Mouse (Mus musculus): ENCODE data around the gene Acbd3. TPM values are rescaled to one million over a fixed set of nuclear protein-coding genes. Genes with fewer than 3 reads are reported as not detected.
A peak's percentile ranks its signal among the peaks of the same experiment; 100 is the strongest.

The Acbd3 gene
- polyA plus RNA-seq, 1 experiment from 2014 or later = 22.4 TPM

GRCm38 (mm10) chr1:180775849-180776493 is 50.1 kb downstream of the Acbd3 start:
- 0 out of 2 replicates have a peak overlapping the region, but pooled peaks have one; percentile 2 for H3K9ac ChIP-seq (ENCODE audit: low read depth, low read length)
- H3K27me3 ChIP-seq (ENCODE audit: control insufficient read depth, insufficient read depth, low read depth, low read length) = no peaks in the 10 kb centered on the region
- no peaks in the 10 kb centered on the region for H3K36me3 ChIP-seq (ENCODE audit: control insufficient read depth, insufficient read depth, low read length)
- ATAC-seq = no peak
- H3K27ac ChIP-seq (ENCODE audit: low read length) = no peak overlapping the region
- H3K4me2 ChIP-seq (ENCODE audit: low read length) = no peak overlapping the region
- H3K4me1 ChIP-seq (ENCODE audit: control insufficient read depth, insufficient read depth, low read length) = peaks cover 6% of the 10 kb centered on the region
- 46% methylated on average over 6 of the region's 6 CpGs for WGBS
- H3K4me3 ChIP-seq (ENCODE audit: low read depth, low read length) = no peak overlapping the region
- H3K9me3 ChIP-seq (replicated peaks; ENCODE audit: control insufficient read depth, low read length, poor library complexity, severe bottlenecking) = no peaks in the 10 kb centered on the region

- Histone ChIP-seq H3K27ac (ENCODE audit: low read length) (no peak overlapping the region), H3K9me3 (replicated peaks; ENCODE audit: control insufficient read depth, low read length, poor library complexity, severe bottlenecking) (no peaks in the 10 kb centered on the region), H3K36me3 (ENCODE audit: control insufficient read depth, insufficient read depth, low read length) (no peaks in the 10 kb centered on the region), H3K4me3 (ENCODE audit: low read depth, low read length) (no peak overlapping the region), H3K27me3 (ENCODE audit: control insufficient read depth, insufficient read depth, low read depth, low read length) (no peaks in the 10 kb centered on the region), H3K4me1 (ENCODE audit: control insufficient read depth, insufficient read depth, low read length) (peaks cover 6% of the 10 kb centered on the region), H3K9ac (ENCODE audit: low read depth, low read length) (0 out of 2 replicates have a peak overlapping the region, but pooled peaks have one; percentile 2), H3K4me2 (ENCODE audit: low read length) (no peak overlapping the region)
- WGBS = 81% methylated on average over 6 of the region's 6 CpGs
- ATAC-seq = no peak
These were observed 50.7 kb downstream of the Acbd3 start for GRCm38 (mm10) chr1:180776494-180776893.

- no peaks in the 10 kb centered on the region for H3K27me3 ChIP-seq (ENCODE audit: control insufficient read depth, insufficient read depth, low read depth, low read length)
- peak; percentile 41; the same call in 1 of the 2 replicates for ATAC-seq
- H3K9ac ChIP-seq (ENCODE audit: low read depth, low read length) = peak overlapping the region; percentile 83
- peak overlapping the region; percentile 98 for H3K4me2 ChIP-seq (ENCODE audit: low read length)
- H3K27ac ChIP-seq (ENCODE audit: low read length) = peak overlapping the region; percentile 86
- H3K36me3 ChIP-seq (ENCODE audit: control insufficient read depth, insufficient read depth, low read length) = no peaks in the 10 kb centered on the region
- H3K9me3 ChIP-seq (replicated peaks; ENCODE audit: control insufficient read depth, low read length, poor library complexity, severe bottlenecking) = no peaks in the 10 kb centered on the region
- 8% methylated on average over 10 of the region's 10 CpGs for WGBS
- H3K4me3 ChIP-seq (ENCODE audit: low read depth, low read length) = peak overlapping the region; percentile 74
- H3K4me1 ChIP-seq (ENCODE audit: control insufficient read depth, insufficient read depth, low read length) = peaks cover 6% of the 10 kb centered on the region
These were observed 51.4 kb downstream of the Acbd3 start for GRCm38 (mm10) chr1:180777289-180777659.

GRCm38 (mm10) chr1:180777660-180778402 is 52.0 kb downstream of the Acbd3 start:
- WGBS = under 1% methylated on average over 56 of the region's 56 CpGs
- peaks cover 6% of the 10 kb centered on the region for H3K4me1 ChIP-seq (ENCODE audit: control insufficient read depth, insufficient read depth, low read length)
- no peaks in the 10 kb centered on the region for H3K27me3 ChIP-seq (ENCODE audit: control insufficient read depth, insufficient read depth, low read depth, low read length)
- H3K27ac ChIP-seq (ENCODE audit: low read length) = peak overlapping the region; percentile 86
- peak; percentile 89 for ATAC-seq
- H3K4me3 ChIP-seq (ENCODE audit: low read depth, low read length) = peak overlapping the region; percentile 74
- H3K4me2 ChIP-seq (ENCODE audit: low read length) = peak overlapping the region; percentile 98
- H3K9me3 ChIP-seq (replicated peaks; ENCODE audit: control insufficient read depth, low read length, poor library complexity, severe bottlenecking) = no peaks in the 10 kb centered on the region
- H3K9ac ChIP-seq (ENCODE audit: low read depth, low read length) = peak overlapping the region; percentile 83
- H3K36me3 ChIP-seq (ENCODE audit: control insufficient read depth, insufficient read depth, low read length) = no peaks in the 10 kb centered on the region

GRCm38 (mm10) chr1:180778403-180778754 is 52.5 kb downstream of the Acbd3 start:
- no peaks in the 10 kb centered on the region for H3K27me3 ChIP-seq (ENCODE audit: control insufficient read depth, insufficient read depth, low read depth, low read length)
- H3K4me2 ChIP-seq (ENCODE audit: low read length) = peak overlapping the region; percentile 98
- H3K36me3 ChIP-seq (ENCODE audit: control insufficient read depth, insufficient read depth, low read length) = no peaks in the 10 kb centered on the region
- H3K4me3 ChIP-seq (ENCODE audit: low read depth, low read length) = peak overlapping the region; percentile 74
- ATAC-seq = peak; percentile 44
- H3K9ac ChIP-seq (ENCODE audit: low read depth, low read length) = peak overlapping the region; percentile 83
- no peaks in the 10 kb centered on the region for H3K9me3 ChIP-seq (replicated peaks; ENCODE audit: control insufficient read depth, low read length, poor library complexity, severe bottlenecking)
- under 1% methylated on average over 13 of the region's 13 CpGs for WGBS
- peak overlapping the region; percentile 86; the same call in 1 of the 2 replicates for H3K27ac ChIP-seq (ENCODE audit: low read length)
- peaks cover 6% of the 10 kb centered on the region for H3K4me1 ChIP-seq (ENCODE audit: control insufficient read depth, insufficient read depth, low read length)

- Histone ChIP-seq H3K27me3 (ENCODE audit: control insufficient read depth, insufficient read depth, low read depth, low read length) (no peaks in the 10 kb centered on the region), H3K4me2 (ENCODE audit: low read length) (no peak overlapping the region), H3K4me3 (ENCODE audit: low read depth, low read length) (no peak overlapping the region), H3K27ac (ENCODE audit: low read length) (no peak overlapping the region), H3K9me3 (replicated peaks; ENCODE audit: control insufficient read depth, low read length, poor library complexity, severe bottlenecking) (no peaks in the 10 kb centered on the region), H3K36me3 (ENCODE audit: control insufficient read depth, insufficient read depth, low read length) (no peaks in the 10 kb centered on the region), H3K4me1 (ENCODE audit: control insufficient read depth, insufficient read depth, low read length) (peaks cover 6% of the 10 kb centered on the region), H3K9ac (ENCODE audit: low read depth, low read length) (no peak overlapping the region)
- ATAC-seq = no peak
- 85% methylated on average over 10 of the region's 10 CpGs for WGBS
These were observed 53.1 kb downstream of the Acbd3 start for GRCm38 (mm10) chr1:180778941-180779340.

GRCm38 (mm10) chr1:180780291-180780690 is 54.4 kb downstream of the Acbd3 start:
- Histone ChIP-seq H3K27me3 (ENCODE audit: control insufficient read depth, insufficient read depth, low read depth, low read length) (no peaks in the 10 kb centered on the region), H3K9ac (ENCODE audit: low read depth, low read length) (no peak overlapping the region), H3K9me3 (replicated peaks; ENCODE audit: control insufficient read depth, low read length, poor library complexity, severe bottlenecking) (no peaks in the 10 kb centered on the region), H3K4me1 (ENCODE audit: control insufficient read depth, insufficient read depth, low read length) (peaks cover 6% of the 10 kb centered on the region), H3K36me3 (ENCODE audit: control insufficient read depth, insufficient read depth, low read length) (no peaks in the 10 kb centered on the region), H3K4me2 (ENCODE audit: low read length) (no peak overlapping the region), H3K27ac (ENCODE audit: low read length) (no peak overlapping the region), H3K4me3 (ENCODE audit: low read depth, low read length) (no peak overlapping the region)
- WGBS = 90% methylated on average over 8 of the region's 8 CpGs
- ATAC-seq = no peak

GRCm38 (mm10) chr1:180781250-180781649 is 55.4 kb downstream of the Acbd3 start:
- no peak overlapping the region for H3K27ac ChIP-seq (ENCODE audit: low read length)
- no peak overlapping the region for H3K4me2 ChIP-seq (ENCODE audit: low read length)
- WGBS = 89% methylated on average over 5 of the region's 5 CpGs
- H3K4me1 ChIP-seq (ENCODE audit: control insufficient read depth, insufficient read depth, low read length) = peaks cover 6% of the 10 kb centered on the region
- no peak overlapping the region for H3K9ac ChIP-seq (ENCODE audit: low read depth, low read length)
- no peaks in the 10 kb centered on the region for H3K9me3 ChIP-seq (replicated peaks; ENCODE audit: control insufficient read depth, low read length, poor library complexity, severe bottlenecking)
- no peaks in the 10 kb centered on the region for H3K36me3 ChIP-seq (ENCODE audit: control insufficient read depth, insufficient read depth, low read length)
- no peaks in the 10 kb centered on the region for H3K27me3 ChIP-seq (ENCODE audit: control insufficient read depth, insufficient read depth, low read depth, low read length)
- no peak overlapping the region for H3K4me3 ChIP-seq (ENCODE audit: low read depth, low read length)
- ATAC-seq = no peak

GRCm38 (mm10) chr1:180782906-180783579 is 57.2 kb downstream of the Acbd3 start:
- no peaks in the 10 kb centered on the region for H3K9me3 ChIP-seq (replicated peaks; ENCODE audit: control insufficient read depth, low read length, poor library complexity, severe bottlenecking)
- H3K4me2 ChIP-seq (ENCODE audit: low read length) = no peak overlapping the region
- WGBS = 59% methylated on average over 9 of the region's 9 CpGs
- no peak for ATAC-seq
- no peaks in the 10 kb centered on the region for H3K4me1 ChIP-seq (ENCODE audit: control insufficient read depth, insufficient read depth, low read length)
- H3K27ac ChIP-seq (ENCODE audit: low read length) = no peak overlapping the region
- H3K4me3 ChIP-seq (ENCODE audit: low read depth, low read length) = no peak overlapping the region
- no peaks in the 10 kb centered on the region for H3K36me3 ChIP-seq (ENCODE audit: control insufficient read depth, insufficient read depth, low read length)
- no peaks in the 10 kb centered on the region for H3K27me3 ChIP-seq (ENCODE audit: control insufficient read depth, insufficient read depth, low read depth, low read length)
- H3K9ac ChIP-seq (ENCODE audit: low read depth, low read length) = no peak overlapping the region

Measured in midbrain, embryonic 16.5 days (tissue).